Mouse (Mus musculus): ENCODE results near the gene Gm11213.

- TF ChIP-seq POLR2A (IDR thresholded peaks at IDR 0.05; ENCODE audit: insufficient read depth, low read length) = no peak
- TF ChIP-seq CTCF (IDR thresholded peaks at IDR 0.05; ENCODE audit: low read depth, low read length) = no peak
Observed at GRCm38 (mm10) chr4:63547799-63548198, 57.3 kb downstream of the Gm11213 start.

Data from ES-Bruce4 (cell line).